Mouse (Mus musculus) urinary bladder, postnatal 4 days (tissue): ENCODE results near the gene Abtb1.

Experiments
- DNase-seq, 2 experiments: peaks; one replicate each; pipeline ENCODE4 v3.0.0; 2021 to 2022; ENCODE audit warnings: low spot score in 2 of 2

The Abtb1 gene

GRCm38 (mm10) chr6:88855636-88856035 is 13.9 kb upstream of the Abtb1 start:
- DNase-seq: no peak

GRCm38 (mm10) chr6:88854509-88854908 is 12.7 kb upstream of the Abtb1 start:
- DNase-seq: no peak

DNA sequence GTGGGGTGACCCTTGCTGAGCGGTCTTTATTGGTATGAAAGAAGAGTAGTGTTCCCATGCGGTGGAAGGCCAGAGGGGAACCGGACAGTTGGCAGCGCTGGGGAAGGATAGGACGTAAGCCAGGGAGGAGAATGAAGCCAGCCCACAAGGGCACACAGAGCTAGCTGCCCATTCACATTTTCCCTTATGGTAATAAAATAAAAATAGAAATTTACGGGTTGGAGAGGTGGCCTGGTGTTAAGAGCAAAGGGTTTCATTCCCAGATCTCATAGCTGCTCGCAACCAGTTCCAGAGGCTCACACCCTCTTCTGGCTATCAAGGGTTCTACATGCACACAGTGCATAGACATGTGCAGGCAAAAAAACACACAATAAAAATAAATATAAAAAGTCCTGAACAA is 8.2 kb upstream of the Abtb1 start:
- no peak for DNase-seq

DNA sequence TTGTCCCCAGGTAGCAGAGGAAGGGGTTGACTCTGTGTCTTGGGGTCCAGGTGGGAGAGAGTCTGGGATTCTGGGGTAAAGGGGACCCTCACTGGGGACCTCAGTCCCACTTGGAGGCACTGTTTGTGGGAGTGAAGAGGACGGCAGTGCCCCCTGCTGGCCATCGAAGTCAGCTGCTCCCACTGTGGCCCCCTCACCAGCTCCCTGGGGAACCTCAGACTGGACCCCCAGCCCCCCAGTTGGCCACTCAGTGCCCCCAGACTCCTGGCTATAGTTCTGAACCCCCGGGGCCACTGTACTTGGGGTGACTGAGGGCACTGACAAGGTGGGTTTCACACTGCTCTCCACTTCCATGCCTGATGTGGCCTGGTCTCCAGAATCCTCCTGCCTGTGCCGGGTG is 7.5 kb upstream of the Abtb1 start:
- no peak for DNase-seq

GRCm38 (mm10) chr6:88847571-88847970 is 5.8 kb upstream of the Abtb1 start:
- no peak for DNase-seq

DNA sequence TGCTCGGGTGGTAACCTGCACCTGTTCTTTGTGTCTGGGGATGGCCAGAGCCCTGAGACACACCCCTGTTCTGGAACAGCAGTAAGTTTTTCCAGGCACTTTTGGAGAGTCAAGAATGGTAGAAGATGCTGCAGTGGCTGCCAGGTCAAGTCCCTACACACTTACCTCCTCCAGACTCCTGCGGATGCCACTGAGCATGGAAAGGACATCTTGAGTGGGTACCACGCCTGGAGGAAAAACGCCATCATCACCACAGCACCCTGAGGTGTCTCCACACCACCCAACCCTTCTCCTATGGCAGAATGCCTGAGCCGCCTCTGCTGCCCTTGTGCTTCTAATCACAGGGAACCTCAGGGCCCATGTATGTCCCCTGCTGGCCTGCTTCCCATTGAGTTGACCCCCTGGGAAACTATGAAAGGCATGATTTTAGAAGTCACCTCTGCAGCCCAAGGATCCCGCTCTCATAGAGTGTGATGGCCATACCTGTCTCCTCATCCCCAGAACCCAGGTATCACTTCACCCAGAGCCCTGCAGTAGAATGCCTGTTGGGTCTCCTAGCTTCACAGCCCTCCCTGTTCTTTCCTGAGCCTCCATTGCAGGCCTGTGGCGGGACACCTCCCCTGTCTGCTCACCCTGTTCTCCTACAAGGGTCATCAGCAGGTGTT is 3.2 kb upstream of the Abtb1 start:
- DNase-seq: no peak

- DNase-seq: no peak
These were observed 2.3 kb upstream of the Abtb1 start for GRCm38 (mm10) chr6:88843781-88844725.

GRCm38 (mm10) chr6:88843241-88843640 is 1.5 kb upstream of the Abtb1 start:
- no peak for DNase-seq

- DNase-seq: no peak
These were observed 957 bp upstream of the Abtb1 start for GRCm38 (mm10) chr6:88842731-88843151.

DNA sequence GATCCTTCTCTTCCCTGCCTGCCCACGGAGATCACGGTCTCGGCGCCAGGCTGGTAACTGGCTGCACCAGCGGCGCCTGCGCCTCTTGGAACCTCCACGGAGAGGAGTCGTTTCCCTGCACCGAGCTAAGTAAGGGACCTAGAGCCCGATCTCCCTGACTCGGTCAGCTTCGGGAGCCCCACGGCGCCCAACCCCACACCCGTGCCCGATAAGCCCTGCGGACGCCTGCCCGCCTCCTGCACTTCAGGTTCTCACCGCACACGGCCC is 337 bp downstream of the Abtb1 start:
- DNase-seq: no peak

DNA sequence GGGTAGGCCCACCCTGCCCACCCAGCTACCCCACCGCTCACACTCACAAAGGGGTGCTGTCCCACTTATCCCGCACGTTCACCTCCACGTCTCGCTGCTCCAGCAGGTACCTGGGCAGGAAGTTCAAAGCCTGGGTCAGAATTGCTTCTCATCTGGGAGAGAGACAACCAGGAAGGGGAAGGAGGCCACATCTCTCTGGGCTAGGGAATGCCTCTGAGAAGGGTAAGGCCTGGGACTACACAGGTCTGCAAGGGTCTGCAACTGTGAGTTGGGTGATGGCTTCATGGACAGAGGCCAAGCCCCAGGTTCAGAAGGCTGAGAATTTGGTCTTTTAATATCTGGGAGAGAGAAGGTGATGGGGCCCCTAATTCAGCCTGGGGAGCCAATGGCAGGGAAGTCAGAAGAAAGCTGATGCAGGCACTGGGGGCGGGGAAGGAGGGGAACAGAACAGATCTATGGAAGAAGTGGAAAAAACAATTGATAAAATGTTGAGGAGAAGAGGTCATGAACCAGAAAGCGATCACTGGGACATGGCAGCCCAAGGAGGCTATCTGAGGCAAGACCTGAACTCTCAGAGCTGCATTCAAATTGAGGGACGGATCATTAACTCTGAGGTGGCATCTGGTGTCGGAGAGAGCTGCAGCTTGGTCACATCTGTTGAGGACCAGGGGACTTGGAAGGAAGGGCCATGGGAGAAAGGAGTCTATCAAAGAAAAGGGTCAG is 832 bp downstream of the Abtb1 start:
- DNase-seq: no peak

DNA sequence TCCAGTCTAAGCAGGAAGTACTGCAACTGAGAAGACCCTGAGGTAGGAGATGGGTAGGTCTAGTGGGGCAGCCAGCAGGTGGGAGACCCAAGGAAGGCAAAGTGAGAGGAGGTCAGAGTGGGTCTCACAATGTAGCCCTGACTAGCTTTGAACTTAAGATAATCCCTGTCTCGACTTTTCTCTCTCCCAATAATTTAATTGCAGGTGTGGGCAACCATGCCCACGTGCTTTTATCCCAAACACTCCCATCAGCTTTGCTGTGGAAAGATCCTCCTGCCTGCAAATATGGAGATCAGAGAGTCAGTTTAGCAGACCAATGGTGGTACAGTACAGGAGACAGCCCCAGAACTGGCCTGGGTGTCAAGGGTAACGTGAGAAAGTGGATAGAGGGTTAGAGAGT is 1.6 kb downstream of the Abtb1 start:
- no peak for DNase-seq

GRCm38 (mm10) chr6:88839135-88839970 is 2.4 kb downstream of the Abtb1 start:
- DNase-seq: no peak

DNA sequence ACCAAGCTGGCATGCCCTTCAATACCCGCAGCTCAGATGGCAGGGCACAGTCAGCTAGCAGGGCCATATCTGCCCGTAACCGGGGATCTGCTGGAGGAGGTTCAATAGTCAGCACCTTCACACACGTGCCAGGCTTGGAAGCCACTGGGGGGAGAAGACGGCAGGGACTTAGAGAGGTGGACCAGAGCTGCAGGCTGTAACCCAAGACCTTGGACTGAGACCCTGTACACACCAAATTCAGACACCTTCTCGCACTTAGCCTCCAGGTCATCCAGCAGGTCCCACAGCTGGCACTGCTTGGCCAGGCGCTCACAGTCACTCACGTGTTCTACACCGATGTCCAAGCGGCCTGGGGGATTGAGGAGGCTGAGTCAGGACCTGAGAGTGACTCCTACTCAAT is 3.2 kb downstream of the Abtb1 start:
- DNase-seq: no peak

DNA sequence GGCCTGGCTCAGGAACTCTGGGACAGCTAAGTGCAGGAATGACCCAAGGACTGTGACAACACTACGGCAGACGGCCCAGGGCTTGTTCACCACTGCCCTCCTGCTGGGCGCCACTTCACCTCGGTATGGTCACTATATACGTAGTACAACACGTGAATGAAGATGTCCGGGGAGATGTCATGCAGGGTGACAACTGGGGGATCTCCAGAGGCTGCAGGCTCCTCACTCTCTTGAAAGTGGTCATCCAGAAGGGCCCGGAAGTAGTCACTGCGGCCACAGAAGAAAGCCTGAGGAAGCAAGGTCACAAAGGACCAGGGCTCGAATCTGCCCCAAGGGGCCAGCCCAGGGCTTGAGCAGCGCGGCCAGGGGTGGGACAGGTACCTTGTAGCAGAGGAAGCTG is 3.8 kb downstream of the Abtb1 start:
- DNase-seq: no peak

GRCm38 (mm10) chr6:88836178-88836819 is 5.5 kb downstream of the Abtb1 start:
- peak in 1 of 2 experiments; percentile 36 for DNase-seq

DNA sequence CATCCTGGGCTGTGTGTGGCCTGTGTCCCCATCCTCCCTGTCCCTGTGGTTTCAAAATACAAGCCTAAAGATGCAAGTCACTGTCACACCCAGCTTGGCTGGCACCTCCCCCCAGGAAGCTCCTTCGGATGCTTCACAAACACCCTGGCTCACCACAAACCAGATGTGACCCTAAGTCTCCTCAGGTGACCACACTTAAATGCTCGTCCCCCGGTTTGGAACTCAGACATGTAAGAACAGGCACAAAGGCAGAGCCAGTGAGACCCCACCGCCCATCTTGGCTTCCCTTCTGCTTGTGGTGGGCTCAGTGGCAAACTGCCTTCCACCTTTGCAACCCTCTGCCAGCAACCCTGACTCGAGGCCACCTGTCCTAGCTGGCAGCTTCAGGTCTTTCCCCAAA is 6.7 kb downstream of the Abtb1 start:
- DNase-seq: no peak

DNA sequence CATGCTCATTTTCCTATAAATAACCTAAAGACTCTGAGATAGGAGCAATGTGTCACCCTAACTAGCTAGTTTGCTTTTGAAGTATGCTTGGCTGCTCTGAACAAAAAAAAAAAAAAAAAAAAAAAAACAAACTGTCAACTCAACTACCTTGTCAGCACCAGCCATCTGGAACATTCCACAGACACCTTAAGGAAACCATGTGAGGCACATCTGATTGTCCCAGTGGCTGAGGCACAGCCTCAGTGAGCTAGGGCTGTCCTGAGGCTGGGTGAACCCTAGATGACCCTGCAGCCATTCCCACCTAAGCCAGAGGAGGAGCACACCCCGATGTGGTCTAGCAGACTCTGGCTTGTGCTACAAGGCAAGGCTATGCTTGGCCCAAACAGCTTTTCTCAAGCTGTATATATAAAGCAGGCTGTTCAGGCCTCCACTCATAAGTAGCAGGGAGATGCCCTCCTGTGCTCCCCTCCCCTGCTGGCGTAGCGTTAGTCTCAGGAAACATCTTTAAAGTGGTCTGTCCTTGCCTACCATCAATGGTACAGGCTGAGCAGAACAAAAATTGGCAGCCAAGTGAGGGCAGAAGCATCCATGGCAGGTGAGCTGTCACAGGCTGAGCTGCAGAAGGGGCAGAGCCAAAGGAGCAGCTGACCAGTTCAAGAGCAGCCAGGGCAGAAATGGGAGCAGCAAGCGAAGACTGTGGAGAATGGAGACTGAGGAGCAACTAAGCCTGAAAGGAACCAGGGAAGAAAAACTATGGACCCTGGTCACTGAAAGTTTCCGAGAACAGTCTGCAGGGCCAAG is 8.2 kb downstream of the Abtb1 start:
- no peak for DNase-seq

DNA sequence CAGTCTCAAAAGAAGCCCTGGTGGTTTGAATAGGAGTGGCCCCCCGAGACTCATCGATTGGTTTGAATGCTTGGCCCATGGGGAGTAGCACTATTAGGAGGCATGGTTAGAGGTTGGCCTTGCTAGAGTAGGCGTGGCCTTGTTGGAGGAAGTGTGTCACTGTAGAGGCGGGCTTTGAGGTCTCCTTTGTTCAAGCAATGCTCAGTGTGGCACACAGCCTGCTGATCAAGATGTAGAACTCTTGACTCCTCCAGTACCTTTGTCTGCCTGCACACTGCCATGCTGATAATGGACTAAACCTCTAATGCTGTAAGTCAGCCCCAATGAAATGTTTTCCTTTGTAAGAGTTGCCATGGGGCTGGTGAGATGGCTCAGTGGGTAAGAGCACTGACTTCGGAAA is 9.1 kb downstream of the Abtb1 start:
- no peak for DNase-seq

DNA sequence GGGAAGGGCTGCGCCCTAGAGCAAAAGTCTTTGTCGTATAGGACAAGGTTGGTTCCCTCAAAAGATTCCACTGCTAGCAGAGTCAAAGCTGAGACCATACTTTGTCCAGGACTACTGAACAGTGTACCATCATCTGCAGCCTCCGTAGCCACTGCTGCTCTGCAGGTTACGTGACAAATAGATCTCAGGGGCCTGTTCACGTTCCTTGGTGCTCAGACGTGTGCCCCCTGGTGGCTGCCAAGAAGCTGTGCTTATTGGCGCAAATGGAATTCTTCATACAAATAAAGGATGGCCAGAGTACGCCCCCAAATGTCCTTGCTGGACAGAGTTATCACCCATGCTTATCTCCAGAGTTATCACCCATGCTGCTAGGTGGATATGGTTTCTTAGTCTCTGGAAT is 10.3 kb downstream of the Abtb1 start:
- peak in 1 of 2 experiments; percentile 49 for DNase-seq
